ENCODE assay signal across 14 mouse cellular contexts in genomic region chr15:100166464-100166863, GRCm38 (mm10).
A peak's percentile ranks its signal among the peaks of the same experiment; 100 is the strongest.
DNase-seq lines count a peak whose midpoint lies in the region; ATAC-seq and TF ChIP-seq lines count a peak whose summit lies in the region.
"Had no signal": no experiment of that assay in that cellular context is flagged by ENCODE, and none has a peak within 500 bp of the region (broad histone marks: within the 10 kb centered on the region; RNA-seq: fewer than 3 reads in every experiment).

No protein-coding gene starts in this region.

- no peak overlapping the region for H3K4me3 ChIP-seq in hindbrain, embryonic 15.5 days
- H3K4me3 ChIP-seq in hindbrain, embryonic 11.5 days (ENCODE audit: low read depth, low read length) = no peak overlapping the region
- no peak overlapping the region for H3K4me3 ChIP-seq in cerebellum, adult 2 months (replicated peaks; ENCODE audit: insufficient read depth, low read depth, low read length)
- H3K4me3 ChIP-seq in limb, embryonic 15.5 days = no peak overlapping the region
- H3K4me3 ChIP-seq in kidney, adult 2 months (ENCODE audit: insufficient read depth, low read depth, low read length) = no peak overlapping the region
- H3K4me3 ChIP-seq: embryonic facial prominence, embryonic 12.5 days; midbrain, embryonic 15.5 days had no signal

- 0 out of 2 replicates have a peak overlapping the region, but pooled peaks have one; percentile 9 for H3K27ac ChIP-seq in hindbrain, embryonic 15.5 days (replicated peaks)
- H3K27ac ChIP-seq in hindbrain, embryonic 11.5 days (ENCODE audit: low read depth, low read length) = no peak overlapping the region
- peak overlapping the region; percentile 89 for H3K27ac ChIP-seq in cerebellum, adult 2 months (ENCODE audit: insufficient read depth, low read length)
- H3K27ac ChIP-seq in limb, embryonic 15.5 days = peak overlapping the region; percentile 90; the same call in 1 of the 2 replicates
- no peak overlapping the region for H3K27ac ChIP-seq in kidney, adult 2 months (ENCODE audit: insufficient read depth, low read depth, low read length)
- H3K27ac ChIP-seq: embryonic facial prominence, embryonic 12.5 days had no signal

- H3K27me3 ChIP-seq in hindbrain, embryonic 15.5 days = no peaks in the 10 kb centered on the region
- no peaks in the 10 kb centered on the region for H3K27me3 ChIP-seq in hindbrain, embryonic 11.5 days (ENCODE audit: control insufficient read depth, insufficient read depth, low read length)
- no peaks in the 10 kb centered on the region for H3K27me3 ChIP-seq in cerebellum, adult 2 months (ENCODE audit: control insufficient read depth, insufficient read depth, low read length)
- no peaks in the 10 kb centered on the region for H3K27me3 ChIP-seq in limb, embryonic 15.5 days
- no peaks in the 10 kb centered on the region for H3K27me3 ChIP-seq in kidney, adult 2 months (replicated peaks; ENCODE audit: control insufficient read depth, insufficient read depth, low read length)
- H3K27me3 ChIP-seq: CH12.LX; embryonic facial prominence, embryonic 12.5 days; midbrain, embryonic 15.5 days had no signal

- H3K4me2 ChIP-seq in hindbrain, embryonic 15.5 days = no peak overlapping the region
- no peak overlapping the region for H3K4me2 ChIP-seq in hindbrain, embryonic 11.5 days (replicated peaks; ENCODE audit: low read depth, low read length)
- no peak overlapping the region for H3K4me2 ChIP-seq in limb, embryonic 15.5 days
- H3K4me2 ChIP-seq: embryonic facial prominence, embryonic 12.5 days; liver, embryonic 11.5 days; midbrain, embryonic 15.5 days had no signal

- no peak overlapping the region for H3K9ac ChIP-seq in hindbrain, embryonic 15.5 days
- H3K9ac ChIP-seq in hindbrain, embryonic 11.5 days (ENCODE audit: low read depth, low read length) = no peak overlapping the region
- H3K9ac ChIP-seq in limb, embryonic 15.5 days = no peak overlapping the region
- H3K9ac ChIP-seq: embryonic facial prominence, embryonic 12.5 days; midbrain, embryonic 15.5 days had no signal

- H3K9me3 ChIP-seq in hindbrain, embryonic 15.5 days = no peaks in the 10 kb centered on the region
- no peaks in the 10 kb centered on the region for H3K9me3 ChIP-seq in hindbrain, embryonic 11.5 days (ENCODE audit: control insufficient read depth, low read length)
- H3K9me3 ChIP-seq in limb, embryonic 15.5 days = no peaks in the 10 kb centered on the region
- H3K9me3 ChIP-seq: embryonic facial prominence, embryonic 12.5 days; midbrain, embryonic 15.5 days had no signal

- no peak for TF ChIP-seq POLR2A in cerebellum, adult 2 months (IDR thresholded peaks at IDR 0.05; ENCODE audit: borderline replicate concordance, insufficient read depth, low read length)
- TF ChIP-seq POLR2A in kidney, adult 2 months (IDR thresholded peaks at IDR 0.05; ENCODE audit: low read depth, low read length) = no peak

- TF ChIP-seq CTCF in cerebellum, adult 2 months (IDR thresholded peaks at IDR 0.05; ENCODE audit: borderline replicate concordance, insufficient read depth, low read depth, low read length) = no peak
- TF ChIP-seq CTCF in kidney, adult 2 months (conservative IDR thresholded peaks at IDR 0.05; ENCODE audit: insufficient read depth, insufficient read length, low read depth, low read length) = no peak

- ATAC-seq in hindbrain, embryonic 15.5 days (ENCODE audit: low FRiP score, low read depth) = no peak
- no peak for ATAC-seq in hindbrain, embryonic 11.5 days (ENCODE audit: low FRiP score)
- no peak for ATAC-seq in limb, embryonic 15.5 days (ENCODE audit: insufficient number of reproducible peaks, low FRiP score, low TSS enrichment, low read depth)
- ATAC-seq: activated CD4-positive, CD25-positive, alpha-beta regulatory T cell, adult 4 months; midbrain, embryonic 15.5 days had no signal

- 0 out of 2 replicates have a peak, but pooled peaks cover 3% of the 10 kb centered on the region for H3K4me1 ChIP-seq in hindbrain, embryonic 15.5 days (replicated peaks)
- no peaks in the 10 kb centered on the region for H3K4me1 ChIP-seq in hindbrain, embryonic 11.5 days (replicated peaks; ENCODE audit: control insufficient read depth, insufficient read depth, low read length)
- H3K4me1 ChIP-seq in cerebellum, adult 2 months (ENCODE audit: control insufficient read depth, insufficient read depth, low read length) = peaks cover 42% of the 10 kb centered on the region
- peaks cover 26% of the 10 kb centered on the region for H3K4me1 ChIP-seq in limb, embryonic 15.5 days
- H3K4me1 ChIP-seq in kidney, adult 2 months (ENCODE audit: control insufficient read depth, insufficient read depth, low read length) = no peaks in the 10 kb centered on the region
- H3K4me1 ChIP-seq: embryonic facial prominence, embryonic 12.5 days; midbrain, embryonic 15.5 days had no signal

- peak; percentile 72 for DNase-seq in cerebellum, adult 11-12 months
- DNase-seq in cerebellum, adult 11 months = no peak
- DNase-seq in hindbrain, embryonic 11.5 days (ENCODE audit: low spot score) = no peak
- DNase-seq in cerebellum, adult 2 months = peak; percentile 52 to 69
- DNase-seq in kidney, adult 2 months = no peak
- no peak for DNase-seq in embryo, embryonic 11 days
- DNase-seq: adrenal gland, postnatal 25 days had no signal

- WGBS in hindbrain, embryonic 15.5 days = 78% methylated on average over 3 of the region's 3 CpGs
- 88% methylated on average over 3 of the region's 3 CpGs for WGBS in hindbrain, embryonic 11.5 days
- WGBS in cerebellum, adult 2 months = 10% methylated on average over 3 of the region's 3 CpGs
- WGBS in limb, embryonic 15.5 days = 77% methylated on average over 3 of the region's 3 CpGs
- 76% methylated on average over 3 of the region's 3 CpGs for WGBS in kidney, adult 2 months

- H3K36me3 ChIP-seq in hindbrain, embryonic 15.5 days = peaks cover 57% of the 10 kb centered on the region
- H3K36me3 ChIP-seq in hindbrain, embryonic 11.5 days (ENCODE audit: control insufficient read depth, insufficient read depth, low read length) = peaks cover 6% of the 10 kb centered on the region
- peaks cover 47% of the 10 kb centered on the region for H3K36me3 ChIP-seq in limb, embryonic 15.5 days
- no peaks in the 10 kb centered on the region; the same call in none of the 2 replicates for H3K36me3 ChIP-seq in kidney, adult 2 months (ENCODE audit: control insufficient read depth, insufficient read depth, low read length)

Comparison
In these comparisons a context has a peak if more than half of its experiments do, and no peak if none do; other contexts are left out.
1. DNase-seq: peak in cerebellum, adult 11-12 months (single experiment) and cerebellum, adult 2 months (2 of 2); none in cerebellum, adult 11 months (single experiment), hindbrain, embryonic 11.5 days (single experiment), kidney, adult 2 months (single experiment) and embryo, embryonic 11 days (single experiment).
2. H3K27ac ChIP-seq: peak in hindbrain, embryonic 15.5 days (single experiment), cerebellum, adult 2 months (single experiment) and limb, embryonic 15.5 days (single experiment); none in hindbrain, embryonic 11.5 days (single experiment) and kidney, adult 2 months (single experiment).